Mouse (Mus musculus) small intestine, adult 2 months (tissue): ENCODE data around the gene Ccnf.

Source experiments
- CTCF ChIP-seq: fragments of 200-500 bp; IDR thresholded peaks from 2 replicates; pipeline ENCODE4 v1.5.1; 2012; ENCODE audit warnings: low read depth, mild to moderate bottlenecking, control low read depth, inconsistent platforms, low read length, moderate library complexity, mixed read lengths; ENCODE audit not compliant: insufficient replicate concordance, insufficient read length; ENCODE audit errors: extremely low read depth
- POLR2A ChIP-seq: fragments of 200-500 bp; IDR thresholded peaks from 2 replicates; pipeline ENCODE4 v1.6.1; 2012; ENCODE audit warnings: low read depth, mild to moderate bottlenecking, control low read depth, inconsistent platforms, low read length, moderate library complexity

DNA sequence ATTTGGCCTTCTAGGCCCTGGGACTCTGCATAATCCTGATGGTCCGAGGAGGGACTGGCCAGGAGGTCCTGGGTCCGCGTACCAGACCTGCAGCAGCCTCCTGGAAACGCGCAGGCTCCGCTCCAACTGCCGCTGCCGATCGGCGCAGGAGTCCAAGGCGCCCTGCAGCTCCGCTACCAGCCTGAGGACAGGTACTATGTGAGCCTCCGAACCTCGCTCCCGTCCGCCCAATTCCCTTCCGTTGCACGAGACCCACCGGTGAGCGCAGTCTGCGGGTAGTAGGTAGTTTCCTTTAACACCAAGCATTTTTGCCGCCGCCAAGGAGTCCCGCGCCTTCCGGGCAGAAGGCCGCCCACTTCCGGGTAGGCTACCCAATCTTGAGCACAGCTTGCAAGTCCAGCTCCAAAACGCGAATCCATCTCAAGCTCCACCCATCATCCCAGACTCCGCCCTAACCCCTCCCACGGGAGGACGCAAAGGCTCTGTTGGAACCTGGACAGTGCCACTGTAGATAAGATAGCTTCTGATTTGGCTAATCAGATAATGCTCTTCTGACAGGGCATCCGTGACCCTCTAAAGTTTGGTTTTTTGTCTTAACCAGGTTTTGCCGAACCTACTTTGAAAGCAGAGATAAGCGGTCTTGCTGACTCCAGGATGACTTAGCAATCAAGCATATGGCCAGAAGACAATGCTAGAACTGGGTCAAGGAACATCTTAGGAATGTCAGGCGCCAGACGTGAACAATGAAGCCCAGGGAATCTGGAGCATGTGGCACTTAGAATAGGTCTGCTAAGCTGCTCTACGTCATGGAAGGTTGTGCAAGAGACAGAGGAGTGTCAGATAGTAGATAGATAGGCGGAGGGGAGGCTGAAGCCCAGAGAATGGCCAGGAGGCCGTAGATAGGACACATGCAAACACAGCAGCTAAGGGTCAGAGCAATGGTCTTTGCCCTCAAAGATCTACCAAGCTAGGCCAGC lies 30.6 kb downstream of the Ccnf start, which contains the start of gene Tedc2:
- TF ChIP-seq POLR2A (peak; percentile 29; the same call in 1 of the 2 replicates), CTCF (no peak)
